Mouse (Mus musculus) thymus, adult 2 months (tissue): ENCODE data around the gene Creb3.

Source experiments
- CTCF ChIP-seq: fragments of 200-500 bp; IDR thresholded peaks from 2 replicates; pipeline ENCODE4 v1.5.1; 2012; ENCODE audit warnings: mild to moderate bottlenecking, control low read depth, low read length, moderate library complexity, borderline replicate concordance; ENCODE audit not compliant: control insufficient read depth, poor library complexity, insufficient read depth; ENCODE audit errors: extremely low read depth
- POLR2A ChIP-seq: fragments of 200-500 bp; IDR thresholded peaks from 2 replicates; pipeline ENCODE4 v1.6.1; 2012; ENCODE audit warnings: mild to moderate bottlenecking, low read length, control low read depth, moderate library complexity; ENCODE audit not compliant: control insufficient read depth, poor library complexity, insufficient read depth; ENCODE audit errors: extremely low read depth

- TF ChIP-seq CTCF (no peak), POLR2A (no peak)
Observed at GRCm38 (mm10) chr4:43513300-43513699, 48.8 kb upstream of the Creb3 start.
